Mouse (Mus musculus) kidney, embryonic 14.5 days (tissue): ENCODE results near the gene Gprin1. TPM values are rescaled to one million over a fixed set of nuclear protein-coding genes. Genes with fewer than 3 reads are reported as not detected.
"Not testable (repeated sequence)": the region's sequence is repeated elsewhere in the genome, so short reads cannot be mapped to it uniquely, and the experiment has no call there.

Source experiments
- ATAC-seq: fragments of 200-750 bp; cut with Nextera tagmentation; 2 replicates; pipeline ENCODE4 v1.8.0; 2017; ENCODE audit warnings: moderate number of reproducible peaks, mild to moderate bottlenecking, moderate TSS enrichment, moderate library complexity; ENCODE audit not compliant: low FRiP score, low TSS enrichment
- H3K27ac ChIP-seq: fragments of 300-500 bp; sonication (generic); 2 replicates; pipeline ENCODE4 v1.5.1; 2014; ENCODE audit warnings: low read depth, mild to moderate bottlenecking, low read length, moderate library complexity, mixed read lengths
- H3K27me3 ChIP-seq: fragments of 300-500 bp; sonication (generic); 2 replicates; pipeline ENCODE4 v1.6.1; 2014; ENCODE audit warnings: mild to moderate bottlenecking, low read length; ENCODE audit not compliant: control insufficient read depth, insufficient read depth
- H3K36me3 ChIP-seq: fragments of 300-500 bp; sonication (generic); 2 replicates; pipeline ENCODE4 v1.6.1; 2014; ENCODE audit warnings: low read length, mixed read lengths; ENCODE audit not compliant: control insufficient read depth, insufficient read depth
- H3K4me1 ChIP-seq: fragments of 300-500 bp; sonication (generic); 2 replicates; pipeline ENCODE4 v1.6.1; 2014; ENCODE audit warnings: low read length, mixed read lengths; ENCODE audit not compliant: control insufficient read depth, insufficient read depth
- H3K4me2 ChIP-seq: fragments of 300-500 bp; sonication (generic); replicated peaks from 2 replicates; pipeline ENCODE4 v1.6.1; 2014; ENCODE audit warnings: low read depth, mild to moderate bottlenecking, low read length
- H3K4me3 ChIP-seq: fragments of 300-500 bp; sonication (generic); 2 replicates; pipeline ENCODE4 v1.5.1; 2014; ENCODE audit warnings: mild to moderate bottlenecking, low read length
- H3K9ac ChIP-seq: fragments of 300-500 bp; sonication (generic); 2 replicates; pipeline ENCODE4 v1.6.1; 2014; ENCODE audit warnings: low read depth, mild to moderate bottlenecking, low read length, moderate library complexity
- H3K9me3 ChIP-seq: fragments of 300-500 bp; sonication (generic); 2 replicates; pipeline ENCODE4 v1.6.1; 2016; ENCODE audit warnings: low read length; ENCODE audit not compliant: control insufficient read depth
- WGBS: fragments of 180-500 bp; shearing (Covaris S2); extraction: QIAGEN DNeasy Blood & Tissue Kit; methylation state at CpG from one replicate; pipeline ENCODE4 v1.1.7; 2014; 5-methylcytosine and 5-hydroxymethylcytosine counted together
- polyA plus RNA-seq: library from polyadenylated mRNA; unstranded; fragments of >200 nt; fragmentation: Nextera tagmentation; extraction: Ambion mirVana; gene quantifications from 2 replicates; pipeline ENCODE4 v1.2.1, GENCODE M21; 2014

The Gprin1 gene
- polyA plus RNA-seq, 1 experiment from 2014 or later, result 0.41 TPM

- 2% methylated on average over 47 of the region's 49 CpGs for WGBS
- no peaks in the 10 kb centered on the region for H3K9me3 ChIP-seq
- H3K4me3 ChIP-seq, result peak within 1 kb of the TSS; percentile 58
- peaks cover 3% of the 10 kb centered on the region; the same call in 1 of the 2 replicates for H3K4me1 ChIP-seq
- H3K4me2 ChIP-seq, result peak within 1 kb of the TSS; percentile 98
- peak; percentile 90 for ATAC-seq
- peak within 1 kb of the TSS; percentile 35; the same call in 1 of the 2 replicates for H3K9ac ChIP-seq
- H3K27ac ChIP-seq, result no peak within 1 kb of the TSS
- peaks cover 9% of the 10 kb centered on the region; the same call in 1 of the 2 replicates for H3K27me3 ChIP-seq
- no peaks in the 10 kb centered on the region for H3K36me3 ChIP-seq
Observed at GRCm38 (mm10) chr13:54788740-54789560, 39.3 kb upstream of the Gprin1 start, which contains the start of gene Tspan17. Tspan17 (plus strand) TSS chr13:54789377.

- not testable (repeated sequence) for H3K9ac ChIP-seq, H3K36me3 ChIP-seq, H3K27me3 ChIP-seq, H3K4me1 ChIP-seq, H3K4me2 ChIP-seq, ATAC-seq, H3K4me3 ChIP-seq, H3K27ac ChIP-seq, H3K9me3 ChIP-seq
- 74% methylated on average over 2 of the region's 2 CpGs for WGBS
Observed at GRCm38 (mm10) chr13:54787591-54787990, 37.9 kb upstream of the Gprin1 start.

GRCm38 (mm10) chr13:54783698-54784097 is 34.0 kb upstream of the Gprin1 start, which contains the start of gene Eif4e1b:
Eif4e1b (plus strand) TSS chr13:54783998.
- H3K27ac ChIP-seq, result no peak within 1 kb of the TSS
- H3K27me3 ChIP-seq, result no peaks in the 10 kb centered on the region
- H3K4me3 ChIP-seq, result no peak within 1 kb of the TSS
- no peak within 1 kb of the TSS for H3K9ac ChIP-seq
- no peaks in the 10 kb centered on the region for H3K9me3 ChIP-seq
- no peak within 1 kb of the TSS for H3K4me2 ChIP-seq
- 90% methylated on average over 4 of the region's 4 CpGs for WGBS
- ATAC-seq, result no peak
- no peaks in the 10 kb centered on the region for H3K4me1 ChIP-seq
- no peaks in the 10 kb centered on the region for H3K36me3 ChIP-seq

- H3K36me3 ChIP-seq, result no peaks in the 10 kb centered on the region
- no peak overlapping the region for H3K9ac ChIP-seq
- WGBS, result 43% methylated on average over 2 of the region's 2 CpGs
- H3K4me3 ChIP-seq, result no peak overlapping the region
- no peaks in the 10 kb centered on the region for H3K27me3 ChIP-seq
- no peak overlapping the region for H3K4me2 ChIP-seq
- ATAC-seq, result no peak
- H3K4me1 ChIP-seq, result no peaks in the 10 kb centered on the region
- H3K9me3 ChIP-seq, result no peaks in the 10 kb centered on the region
- H3K27ac ChIP-seq, result no peak overlapping the region
Observed at GRCm38 (mm10) chr13:54783235-54783634, 33.6 kb upstream of the Gprin1 start.

GRCm38 (mm10) chr13:54781086-54781485 is 31.4 kb upstream of the Gprin1 start:
- Histone ChIP-seq H3K36me3 (no peaks in the 10 kb centered on the region), H3K27me3 (no peaks in the 10 kb centered on the region), H3K9me3 (no peaks in the 10 kb centered on the region; the same call in 1 of the 2 replicates), H3K4me1 (no peaks in the 10 kb centered on the region), H3K4me2 (no peak overlapping the region), H3K9ac (no peak overlapping the region), H3K4me3 (no peak overlapping the region), H3K27ac (no peak overlapping the region)
- no peak for ATAC-seq
- 83% methylated on average over 3 of the region's 3 CpGs for WGBS

GRCm38 (mm10) chr13:54780592-54780991 is 30.9 kb upstream of the Gprin1 start:
- no peak for ATAC-seq
- Histone ChIP-seq H3K4me2 (no peak overlapping the region), H3K9ac (no peak overlapping the region), H3K4me3 (no peak overlapping the region), H3K9me3 (no peaks in the 10 kb centered on the region; the same call in 1 of the 2 replicates), H3K36me3 (no peaks in the 10 kb centered on the region), H3K27ac (no peak overlapping the region), H3K4me1 (no peaks in the 10 kb centered on the region), H3K27me3 (no peaks in the 10 kb centered on the region)
- 76% methylated on average over 3 of the region's 3 CpGs for WGBS

GRCm38 (mm10) chr13:54767012-54767411 is 17.3 kb upstream of the Gprin1 start:
- Histone ChIP-seq H3K27ac (no peak overlapping the region), H3K27me3 (peaks cover 44% of the 10 kb centered on the region), H3K4me2 (no peak overlapping the region), H3K9ac (no peak overlapping the region), H3K9me3 (peaks cover 4% of the 10 kb centered on the region; the same call in 1 of the 2 replicates), H3K4me3 (no peak overlapping the region), H3K4me1 (0 out of 2 replicates have a peak, but pooled peaks cover 3% of the 10 kb centered on the region), H3K36me3 (no peaks in the 10 kb centered on the region)
- no peak for ATAC-seq
- 79% methylated on average over 4 of the region's 4 CpGs for WGBS

GRCm38 (mm10) chr13:54766192-54766768 is 16.6 kb upstream of the Gprin1 start, which contains the start of gene Sncb:
Sncb (minus strand) TSS chr13:54766595.
- Histone ChIP-seq H3K9ac (no peak within 1 kb of the TSS), H3K9me3 (peaks cover 4% of the 10 kb centered on the region; the same call in 1 of the 2 replicates), H3K4me2 (peak within 1 kb of the TSS; percentile 37), H3K4me3 (peak within 1 kb of the TSS; percentile 29), H3K27me3 (peaks cover 44% of the 10 kb centered on the region), H3K36me3 (no peaks in the 10 kb centered on the region), H3K4me1 (0 out of 2 replicates have a peak, but pooled peaks cover 3% of the 10 kb centered on the region), H3K27ac (no peak within 1 kb of the TSS)
- peak; percentile 62; the same call in 1 of the 2 replicates for ATAC-seq
- WGBS, result 2% methylated on average over 27 of the region's 35 CpGs
